Mouse (Mus musculus): ENCODE measurements around the gene Apopt1. TPM values are rescaled to one million over a fixed set of nuclear protein-coding genes. Genes with fewer than 3 reads are reported as not detected.
"Not testable (repeated sequence)": the region's sequence is repeated elsewhere in the genome, so short reads cannot be mapped to it uniquely, and the experiment has no call there.

The Apopt1 gene
- polyA plus RNA-seq, 1 experiment from 2014 or later, result 56.2 TPM

DNA sequence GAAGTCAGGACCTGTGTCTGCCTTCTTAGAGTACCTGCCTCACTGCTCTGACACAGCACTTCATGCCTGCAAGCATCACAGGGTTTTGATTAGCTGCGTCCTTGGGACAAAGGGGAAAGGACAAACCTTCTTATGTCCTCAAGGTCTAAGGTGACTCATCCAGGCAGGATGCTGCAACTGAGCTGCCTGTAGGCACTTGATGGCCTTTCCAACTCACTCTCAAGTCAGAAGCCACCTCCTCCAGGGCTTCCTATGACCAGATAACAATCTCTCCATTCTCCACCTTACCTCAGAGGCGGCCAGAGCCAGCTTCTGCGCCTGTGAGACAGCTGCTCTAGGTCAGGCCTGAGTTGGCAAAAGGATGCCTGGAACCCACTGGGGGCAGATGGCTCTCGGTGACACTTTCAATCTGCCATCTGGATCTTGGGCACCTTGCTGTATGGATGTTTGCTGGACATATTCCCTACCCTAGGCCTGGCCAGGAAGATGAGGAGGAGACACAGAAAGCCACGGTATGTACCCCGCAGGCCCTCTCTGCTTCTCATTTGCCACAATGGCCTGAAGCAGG lies 14.6 kb upstream of the Apopt1 start:
- H3K9me3 ChIP-seq (replicated peaks), result no peaks in the 10 kb centered on the region
- no peak overlapping the region for H3K9ac ChIP-seq
- no peak overlapping the region for H3K4me3 ChIP-seq
- H3K27me3 ChIP-seq, result no peaks in the 10 kb centered on the region
- no peak overlapping the region for H3K4me2 ChIP-seq
- WGBS, result 88% methylated on average over 6 of the region's 6 CpGs
- ATAC-seq, result no peak
- no peaks in the 10 kb centered on the region for H3K36me3 ChIP-seq (ENCODE audit: poor library complexity, severe bottlenecking)
- H3K27ac ChIP-seq, result no peak overlapping the region
- H3K4me1 ChIP-seq, result peaks cover 29% of the 10 kb centered on the region

- Histone ChIP-seq H3K27ac (no peak overlapping the region), H3K4me3 (no peak overlapping the region), H3K9me3 (replicated peaks) (no peaks in the 10 kb centered on the region), H3K4me1 (peaks cover 21% of the 10 kb centered on the region), H3K27me3 (no peaks in the 10 kb centered on the region), H3K4me2 (no peak overlapping the region), H3K9ac (no peak overlapping the region), H3K36me3 (ENCODE audit: poor library complexity, severe bottlenecking) (no peaks in the 10 kb centered on the region)
- 84% methylated on average over 4 of the region's 4 CpGs for WGBS
- no peak for ATAC-seq
These were observed 13.5 kb upstream of the Apopt1 start for GRCm38 (mm10) chr12:111699542-111699941.

DNA sequence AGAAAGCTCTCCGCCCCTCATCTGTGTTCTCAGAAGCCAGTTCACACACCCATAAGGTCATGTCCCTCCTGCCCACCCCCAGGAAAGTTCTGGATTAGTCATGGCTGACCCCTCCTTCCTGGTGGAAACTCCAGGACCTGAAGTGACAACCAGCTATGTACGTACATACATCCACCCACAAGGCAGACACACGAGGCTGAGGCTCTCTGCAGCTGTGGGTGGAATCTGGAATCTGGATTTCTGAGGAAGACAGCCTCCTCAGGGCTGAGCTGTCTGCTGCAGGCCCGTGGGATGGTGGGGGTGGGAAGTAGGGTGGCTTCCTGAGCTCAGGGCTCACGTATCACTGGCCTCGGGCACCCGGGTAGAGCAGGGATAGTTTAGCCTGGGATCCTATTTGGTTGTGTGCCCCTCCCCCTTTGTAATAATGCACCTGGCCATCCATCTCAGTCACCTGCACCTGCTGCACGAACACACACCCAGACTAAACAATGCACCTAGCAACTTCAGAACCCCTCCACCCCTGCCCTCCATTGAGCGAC lies 12.1 kb upstream of the Apopt1 start:
- WGBS, result 82% methylated on average over 9 of the region's 9 CpGs
- Histone ChIP-seq H3K4me3 (no peak overlapping the region), H3K9me3 (replicated peaks) (no peaks in the 10 kb centered on the region), H3K36me3 (ENCODE audit: poor library complexity, severe bottlenecking) (peaks cover 5% of the 10 kb centered on the region; the same call in 1 of the 2 replicates), H3K27me3 (no peaks in the 10 kb centered on the region), H3K9ac (no peak overlapping the region), H3K27ac (no peak overlapping the region), H3K4me2 (no peak overlapping the region), H3K4me1 (peaks cover 10% of the 10 kb centered on the region)
- ATAC-seq, result no peak

DNA sequence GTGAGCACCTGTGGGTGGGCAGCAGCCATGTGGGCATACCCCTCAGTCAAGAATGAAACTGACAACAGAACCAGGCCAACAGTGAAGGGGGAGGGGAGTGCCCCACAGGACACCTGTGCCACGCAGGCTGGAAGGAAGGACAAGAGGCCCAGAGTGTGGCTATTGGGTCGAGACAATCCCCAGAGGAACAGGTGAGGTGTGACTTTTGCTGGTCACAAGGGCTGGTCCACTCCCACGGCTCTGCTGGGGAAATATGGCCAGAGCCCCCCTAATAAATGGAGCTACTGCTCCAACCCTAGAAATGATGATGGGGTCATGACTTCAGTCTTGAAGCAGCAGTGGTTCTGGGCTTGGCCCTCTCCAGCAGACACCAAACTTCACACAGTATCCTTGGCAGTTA lies 9.8 kb upstream of the Apopt1 start:
- Histone ChIP-seq H3K9me3 (replicated peaks) (no peaks in the 10 kb centered on the region), H3K4me3 (no peak overlapping the region), H3K27ac (no peak overlapping the region), H3K4me1 (peaks cover 7% of the 10 kb centered on the region), H3K9ac (no peak overlapping the region), H3K36me3 (ENCODE audit: poor library complexity, severe bottlenecking) (peaks cover 26% of the 10 kb centered on the region), H3K4me2 (no peak overlapping the region), H3K27me3 (no peaks in the 10 kb centered on the region)
- WGBS, result 93% methylated on average over 3 of the region's 3 CpGs
- ATAC-seq, result no peak

GRCm38 (mm10) chr12:111704609-111705008 lies 8.5 kb upstream of the Apopt1 start:
- Histone ChIP-seq H3K27ac (peak overlapping the region; percentile 40), H3K27me3 (no peaks in the 10 kb centered on the region), H3K4me1 (peaks cover 16% of the 10 kb centered on the region), H3K4me2 (no peak overlapping the region), H3K36me3 (ENCODE audit: poor library complexity, severe bottlenecking) (peaks cover 38% of the 10 kb centered on the region), H3K4me3 (no peak overlapping the region), H3K9ac (peak overlapping the region; percentile 48), H3K9me3 (replicated peaks) (no peaks in the 10 kb centered on the region)
- WGBS, result 44% methylated on average over 9 of the region's 9 CpGs
- peak; percentile 48; the same call in 1 of the 2 replicates for ATAC-seq

- no peak overlapping the region for H3K4me2 ChIP-seq
- H3K36me3 ChIP-seq (ENCODE audit: poor library complexity, severe bottlenecking), result peaks cover 46% of the 10 kb centered on the region
- H3K9me3 ChIP-seq (replicated peaks), result no peaks in the 10 kb centered on the region
- ATAC-seq, result no peak
- H3K9ac ChIP-seq, result 0 out of 2 replicates have a peak overlapping the region, but pooled peaks have one; percentile 48
- H3K27me3 ChIP-seq, result no peaks in the 10 kb centered on the region
- peaks cover 24% of the 10 kb centered on the region for H3K4me1 ChIP-seq
- H3K4me3 ChIP-seq, result no peak overlapping the region
- no peak overlapping the region for H3K27ac ChIP-seq
- WGBS, result 80% methylated on average over 15 of the region's 15 CpGs
These were observed 7.7 kb upstream of the Apopt1 start for GRCm38 (mm10) chr12:111705186-111705973.

- no peaks in the 10 kb centered on the region for H3K27me3 ChIP-seq
- WGBS, result 75% methylated on average over 4 of the region's 4 CpGs
- peaks cover 55% of the 10 kb centered on the region for H3K36me3 ChIP-seq (ENCODE audit: poor library complexity, severe bottlenecking)
- H3K4me2 ChIP-seq, result no peak overlapping the region
- no peak for ATAC-seq
- H3K4me3 ChIP-seq, result no peak overlapping the region
- H3K27ac ChIP-seq, result no peak overlapping the region
- no peak overlapping the region for H3K9ac ChIP-seq
- H3K9me3 ChIP-seq (replicated peaks), result no peaks in the 10 kb centered on the region
- peaks cover 36% of the 10 kb centered on the region for H3K4me1 ChIP-seq
These were observed 4.9 kb upstream of the Apopt1 start for GRCm38 (mm10) chr12:111708181-111708580.

- Histone ChIP-seq H3K27ac (no peak overlapping the region), H3K9ac (no peak overlapping the region), H3K4me2 (no peak overlapping the region), H3K4me1 (peaks cover 42% of the 10 kb centered on the region), H3K4me3 (no peak overlapping the region), H3K27me3 (no peaks in the 10 kb centered on the region), H3K9me3 (replicated peaks) (no peaks in the 10 kb centered on the region), H3K36me3 (ENCODE audit: poor library complexity, severe bottlenecking) (peaks cover 59% of the 10 kb centered on the region)
- no peak for ATAC-seq
- 92% methylated on average over 10 of the region's 10 CpGs for WGBS
These were observed 3.0 kb upstream of the Apopt1 start for GRCm38 (mm10) chr12:111710091-111710490.

DNA sequence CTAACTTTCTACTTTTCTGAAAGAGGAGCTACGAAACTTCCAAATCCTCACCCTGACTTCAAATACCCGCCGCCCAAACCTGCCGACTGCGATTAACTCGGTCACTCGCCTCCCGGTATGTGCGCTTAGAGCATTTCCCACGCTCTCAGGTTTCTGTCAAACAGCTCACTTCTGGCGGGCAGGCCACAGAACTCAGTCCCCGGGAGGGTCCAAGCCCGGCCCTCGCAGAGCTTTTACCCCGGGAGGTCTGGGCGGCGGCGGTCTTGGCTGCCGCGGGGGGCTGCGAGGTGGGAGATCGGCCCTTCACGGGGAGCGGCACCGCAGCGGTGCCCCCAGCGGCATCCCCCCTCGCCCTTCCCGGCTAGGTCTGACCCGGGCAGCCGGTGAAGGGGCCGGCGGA lies 585 bp upstream of the Apopt1 start:
- peak overlapping the region; percentile 97 for H3K9ac ChIP-seq
- peaks cover 49% of the 10 kb centered on the region for H3K36me3 ChIP-seq (ENCODE audit: poor library complexity, severe bottlenecking)
- H3K4me3 ChIP-seq, result peak overlapping the region; percentile 95
- peak overlapping the region; percentile 68 for H3K4me2 ChIP-seq
- H3K27me3 ChIP-seq, result no peaks in the 10 kb centered on the region
- WGBS, result 0% methylated on average over 27 of the region's 33 CpGs
- H3K4me1 ChIP-seq, result peaks cover 42% of the 10 kb centered on the region
- ATAC-seq, result no peak; the same call in none of the 2 replicates
- no peaks in the 10 kb centered on the region for H3K9me3 ChIP-seq (replicated peaks)
- peak overlapping the region; percentile 84 for H3K27ac ChIP-seq

- Histone ChIP-seq H3K9ac (peak overlapping the region; percentile 97), H3K36me3 (ENCODE audit: poor library complexity, severe bottlenecking) (peaks cover 36% of the 10 kb centered on the region), H3K4me1 (peaks cover 50% of the 10 kb centered on the region), H3K4me3 (peak overlapping the region; percentile 95), H3K4me2 (peak overlapping the region; percentile 68)
- ATAC-seq; H3K9me3 ChIP-seq (replicated peaks); H3K27ac ChIP-seq; H3K27me3 ChIP-seq: not testable (repeated sequence)
- WGBS, result 79% methylated on average over 6 of the region's 6 CpGs
These were observed 819 bp downstream of the Apopt1 start for GRCm38 (mm10) chr12:111713880-111714279.

GRCm38 (mm10) chr12:111716505-111716904 lies 3.4 kb downstream of the Apopt1 start:
- Histone ChIP-seq H3K4me1 (peaks cover 31% of the 10 kb centered on the region), H3K27me3 (no peaks in the 10 kb centered on the region), H3K4me3 (no peak overlapping the region), H3K36me3 (ENCODE audit: poor library complexity, severe bottlenecking) (peaks cover 13% of the 10 kb centered on the region; the same call in 1 of the 2 replicates), H3K9me3 (replicated peaks) (no peaks in the 10 kb centered on the region), H3K4me2 (no peak overlapping the region), H3K27ac (no peak overlapping the region), H3K9ac (no peak overlapping the region)
- no peak for ATAC-seq
- 97% methylated on average over 7 of the region's 7 CpGs for WGBS

GRCm38 (mm10) chr12:111718656-111719055 lies 5.6 kb downstream of the Apopt1 start:
- ATAC-seq, result no peak
- Histone ChIP-seq H3K9me3 (replicated peaks) (no peaks in the 10 kb centered on the region), H3K4me3 (no peak overlapping the region), H3K27ac (peak overlapping the region; percentile 77), H3K27me3 (no peaks in the 10 kb centered on the region), H3K9ac (peak overlapping the region; percentile 52; the same call in 1 of the 2 replicates), H3K4me1 (peaks cover 24% of the 10 kb centered on the region), H3K36me3 (ENCODE audit: poor library complexity, severe bottlenecking) (peaks cover 18% of the 10 kb centered on the region; the same call in 1 of the 2 replicates), H3K4me2 (0 out of 2 replicates have a peak overlapping the region, but pooled peaks have one; percentile 1)
- WGBS, result 23% methylated on average over 8 of the region's 8 CpGs
